Mouse (Mus musculus) thymus, postnatal 14 days (tissue): Measurements from ENCODE around the gene Zmym1.
A peak's percentile ranks its signal among the peaks of the same experiment; 100 is the strongest.
"Not testable (repeated sequence)": the region's sequence is repeated elsewhere in the genome, so short reads cannot be mapped to it uniquely, and the experiment has no call there.

ENCODE experiments used
- DNase-seq: peaks from one replicate; pipeline ENCODE4 v3.0.0; 2021

Gene Zmym1

GRCm38 (mm10) chr4:127060585-127061290 lies at the start of gene Zmym1:
Gene Zmym1, minus strand, starts transcription at chr4:127061152.
- DNase-seq = peak; percentile 96

GRCm38 (mm10) chr4:127110570-127110969 lies 49.6 kb upstream of the Zmym1 start:
- DNase-seq = no peak

- no peak for DNase-seq
Measured at GRCm38 (mm10) chr4:127107566-127107965, 46.6 kb upstream of the Zmym1 start.

GRCm38 (mm10) chr4:127099552-127099951 lies 38.6 kb upstream of the Zmym1 start:
- DNase-seq = not testable (repeated sequence)

- peak; percentile 53 for DNase-seq
Measured at GRCm38 (mm10) chr4:127095090-127095489, 34.1 kb upstream of the Zmym1 start.

- DNase-seq = no peak
Measured at GRCm38 (mm10) chr4:127091188-127091587, 30.2 kb upstream of the Zmym1 start.

- no peak for DNase-seq
Measured at GRCm38 (mm10) chr4:127085761-127086160, 24.8 kb upstream of the Zmym1 start.

- DNase-seq = no peak
Measured at GRCm38 (mm10) chr4:127083131-127083530, 22.2 kb upstream of the Zmym1 start.

GRCm38 (mm10) chr4:127080806-127081205 lies 19.9 kb upstream of the Zmym1 start:
- DNase-seq = no peak

- DNase-seq = peak; percentile 95
Measured at GRCm38 (mm10) chr4:127076875-127077548, 16.1 kb upstream of the Zmym1 start, which contains the start of gene Zmym6. Gene Zmym6, plus strand, starts transcription at chr4:127077383.

GRCm38 (mm10) chr4:127074915-127075314 lies 14.0 kb upstream of the Zmym1 start:
- no peak for DNase-seq

- no peak for DNase-seq
Measured at GRCm38 (mm10) chr4:127064051-127064450, 3.1 kb upstream of the Zmym1 start.

GRCm38 (mm10) chr4:127054522-127055198 lies 6.3 kb downstream of the Zmym1 start:
- DNase-seq = peak; percentile 14

GRCm38 (mm10) chr4:127053071-127053470 lies 7.9 kb downstream of the Zmym1 start:
- DNase-seq = no peak

- DNase-seq = no peak
Measured at GRCm38 (mm10) chr4:127051121-127051520, 9.8 kb downstream of the Zmym1 start.

- DNase-seq = no peak
Measured at GRCm38 (mm10) chr4:127043540-127043939, 17.4 kb downstream of the Zmym1 start.

GRCm38 (mm10) chr4:127039871-127040483 lies 21.0 kb downstream of the Zmym1 start:
- DNase-seq = no peak

GRCm38 (mm10) chr4:127038828-127039349 lies 22.1 kb downstream of the Zmym1 start:
- no peak for DNase-seq

GRCm38 (mm10) chr4:127037908-127038827 lies 22.8 kb downstream of the Zmym1 start:
- DNase-seq = no peak

GRCm38 (mm10) chr4:127037158-127037557 lies 23.8 kb downstream of the Zmym1 start:
- no peak for DNase-seq

- DNase-seq = peak; percentile 46
Measured at GRCm38 (mm10) chr4:127027228-127028190, 33.4 kb downstream of the Zmym1 start.
